Mouse (Mus musculus) hindlimb bud, embryonic 11.5 days (tissue): ENCODE measurements at regions not wholly inside any gene's neighbourhood (a gene's known extent, or its start where the extent isn't known, plus 50 kb on each side); places are given as distances from the start of the nearest gene placed in this dataset.
"Not testable (repeated sequence)": the region's sequence is repeated elsewhere in the genome, so short reads cannot be mapped to it uniquely, and the experiment has no call there.

ENCODE experiments used
- DNase-seq: peaks from one replicate; pipeline ENCODE4 v3.0.0-alpha.2; 2012; ENCODE audit warnings: low read depth, low spot score; ENCODE audit errors: extremely low spot score

GRCm38 (mm10) chrX:35791273-35791672 is 97.4 kb upstream of the Dock11 start:
- DNase-seq = no peak

- DNase-seq = peak; percentile 1
These were observed 75.4 kb upstream of the Dock11 start for GRCm38 (mm10) chrX:35813206-35813605.

DNA sequence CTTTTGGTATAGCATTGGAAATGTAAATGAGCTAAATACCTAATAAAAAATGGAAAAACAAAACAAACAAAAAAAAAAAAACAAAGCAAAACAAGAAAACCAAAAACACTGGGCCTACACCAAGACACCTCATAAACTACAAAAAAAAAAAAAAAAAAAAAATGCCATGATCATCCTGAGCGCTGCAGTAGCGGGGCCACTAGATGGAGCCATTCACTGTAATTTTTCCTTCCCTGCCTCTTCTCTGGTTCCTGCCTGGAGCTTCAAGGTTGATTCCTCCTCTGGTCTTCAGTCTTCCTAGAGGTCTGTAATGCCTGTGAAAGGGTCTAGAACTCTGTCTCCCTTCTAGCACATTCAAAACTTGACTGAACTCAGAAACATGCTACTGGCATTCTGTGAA is 54.2 kb upstream of the Dock11 start:
- DNase-seq = not testable (repeated sequence)

DNA sequence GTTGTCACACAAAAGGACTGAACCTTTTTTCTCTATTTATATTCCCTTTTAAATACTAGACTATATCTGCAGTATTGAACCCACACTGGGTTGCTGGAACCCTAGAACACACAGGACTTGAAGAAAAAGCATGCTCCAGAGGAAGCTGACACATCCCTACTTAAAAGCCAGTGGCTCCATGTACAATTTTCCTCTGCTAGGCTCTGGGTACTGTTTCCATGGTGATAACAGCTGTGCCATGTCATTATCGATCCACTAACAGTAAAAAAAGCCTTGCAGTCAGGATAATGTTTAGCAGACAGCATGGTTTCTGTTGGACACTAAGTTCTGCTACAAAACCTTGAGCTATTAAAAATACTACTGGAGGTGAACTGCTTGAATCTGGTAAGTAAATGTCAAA is 50.6 kb upstream of the Dock11 start:
- DNase-seq = no peak
